Mouse (Mus musculus): ENCODE results near the gene Brd9.

DNA sequence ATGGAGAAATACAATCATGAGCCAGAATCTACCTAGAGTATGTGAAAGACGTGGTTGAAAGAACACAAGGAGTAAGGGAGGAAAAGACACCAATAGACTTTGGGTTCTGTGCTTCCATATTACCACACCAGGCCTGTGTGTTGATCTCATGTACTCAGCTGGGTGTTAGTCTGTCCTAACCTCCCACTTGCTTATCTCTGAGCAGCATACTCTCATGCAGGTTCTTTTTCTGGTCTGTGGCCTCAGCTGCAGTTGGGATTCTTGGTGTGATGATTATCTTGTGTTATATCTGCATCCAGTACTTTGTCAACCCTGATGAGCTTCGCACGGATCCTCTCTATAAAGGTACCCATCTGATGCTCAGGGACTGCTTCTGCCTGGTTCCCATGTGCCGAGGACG, 39.3 kb downstream of the Brd9 start:
- TF ChIP-seq CTCF (IDR thresholded peaks at IDR 0.05; ENCODE audit: extremely low read depth, insufficient read depth, low read length) (no peak), POLR2A (IDR thresholded peaks at IDR 0.05; ENCODE audit: extremely low read depth, insufficient read depth, low read length) (no peak)
